Mouse (Mus musculus): ENCODE measurements at regions not wholly inside any gene's neighbourhood (a gene's known extent, or its start where the extent isn't known, plus 50 kb on each side); places are given as distances from the start of the nearest gene placed in this dataset.

DNA sequence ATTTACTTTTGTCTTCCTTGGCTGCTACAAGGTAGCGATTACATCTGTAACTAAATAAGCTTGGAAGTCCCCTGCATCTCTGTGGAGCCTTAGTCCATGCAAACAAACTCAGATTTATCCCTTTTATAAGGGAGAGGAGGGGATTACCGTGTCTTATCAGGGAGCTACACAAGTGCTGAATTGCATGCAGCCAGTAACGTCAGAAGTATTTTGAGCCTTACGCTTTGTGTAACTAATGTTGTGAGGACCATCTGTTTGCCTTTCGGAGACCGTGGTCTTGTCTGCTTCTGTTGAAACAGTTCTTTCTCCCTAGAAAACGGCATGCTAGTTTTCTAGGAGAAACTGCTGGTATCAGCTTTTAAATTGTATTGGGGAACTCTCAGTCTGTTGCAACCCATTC is 58.0 kb upstream of the Dmrta1 start:
- Histone ChIP-seq H3ac (ENCODE audit: control insufficient read depth, insufficient read length) (no peak overlapping the region), H3K79me2 (ENCODE audit: control insufficient read depth, insufficient read depth) (no peaks in the 10 kb centered on the region), H3K4me2 (ENCODE audit: low read depth) (no peak overlapping the region), H3K27me3 (ENCODE audit: control insufficient read depth, insufficient read depth, insufficient read length) (no peaks in the 10 kb centered on the region), H3K36me3 (ENCODE audit: control insufficient read depth, insufficient read depth) (no peaks in the 10 kb centered on the region), H3K4me3 (no peak overlapping the region)
- no peak for TF ChIP-seq POLR2AphosphoS2 (IDR thresholded peaks at IDR 0.05; ENCODE audit: insufficient read length, low read depth)
- TF ChIP-seq CEBPB (IDR thresholded peaks at IDR 0.05; ENCODE audit: insufficient read depth, poor library complexity, severe bottlenecking): no peak
- no peak for TF ChIP-seq TCF3 (IDR thresholded peaks at IDR 0.05; ENCODE audit: insufficient read length, low read depth)
- TF ChIP-seq REST (IDR thresholded peaks at IDR 0.05; ENCODE audit: insufficient read depth, insufficient read length): no peak
- no peak for TF ChIP-seq MAX (IDR thresholded peaks at IDR 0.05; ENCODE audit: low read depth)
- TF ChIP-seq SRF (IDR thresholded peaks at IDR 0.05; ENCODE audit: control insufficient read depth, insufficient read length, low read depth): no peak
- TF ChIP-seq MYOG (IDR thresholded peaks at IDR 0.05; ENCODE audit: control insufficient read depth in 1 of 3, insufficient read depth in 1 of 3, insufficient read length in 2 of 3, low read depth in 2 of 3): no peak
- TF ChIP-seq E2F4 (IDR thresholded peaks at IDR 0.05; ENCODE audit: insufficient read depth): no peak
- no peak for TF ChIP-seq USF1 (IDR thresholded peaks at IDR 0.05; ENCODE audit: low read depth)
- no peak for TF ChIP-seq MYOD1 (IDR thresholded peaks at IDR 0.05; ENCODE audit: control insufficient read depth in 1 of 3, insufficient read length in 2 of 3, low read depth in 2 of 3)
- TF ChIP-seq POLR2A (IDR thresholded peaks at IDR 0.05; ENCODE audit: insufficient read length, low read depth): no peak
- no peak for TF ChIP-seq TCF12 (IDR thresholded peaks at IDR 0.05; ENCODE audit: insufficient read depth, poor library complexity, severe bottlenecking)

DNA sequence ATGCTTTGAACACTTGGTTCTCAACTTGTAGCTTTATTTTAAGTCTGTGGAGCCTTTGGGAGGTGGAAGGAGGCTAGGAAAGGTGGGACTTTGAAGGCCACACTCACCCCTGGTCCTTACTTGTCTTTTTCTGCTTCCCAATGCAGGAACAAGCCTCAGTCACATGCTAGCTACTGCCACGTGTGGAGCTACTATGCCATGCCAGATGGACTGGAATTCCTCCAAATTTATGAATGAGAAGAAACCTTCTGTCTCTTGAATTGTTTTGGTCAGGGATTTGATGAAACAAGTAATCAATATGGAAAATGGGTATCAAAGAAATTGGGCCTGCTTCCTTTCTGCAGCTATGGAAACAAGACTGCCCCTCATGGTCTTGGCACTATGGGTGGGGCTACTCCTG is 74.5 kb upstream of the Dmrta1 start:
- TF ChIP-seq CEBPB (IDR thresholded peaks at IDR 0.05; ENCODE audit: insufficient read depth, poor library complexity, severe bottlenecking) (no peak), REST (IDR thresholded peaks at IDR 0.05; ENCODE audit: insufficient read depth, insufficient read length) (no peak), E2F4 (IDR thresholded peaks at IDR 0.05; ENCODE audit: insufficient read depth) (no peak), POLR2A (IDR thresholded peaks at IDR 0.05; ENCODE audit: insufficient read length, low read depth) (no peak), POLR2AphosphoS2 (IDR thresholded peaks at IDR 0.05; ENCODE audit: insufficient read length, low read depth) (no peak), MYOG (IDR thresholded peaks at IDR 0.05; ENCODE audit: control insufficient read depth in 1 of 3, insufficient read depth in 1 of 3, insufficient read length in 2 of 3, low read depth in 2 of 3) (no peak), MAX (IDR thresholded peaks at IDR 0.05; ENCODE audit: low read depth) (no peak), TCF3 (IDR thresholded peaks at IDR 0.05; ENCODE audit: insufficient read length, low read depth) (no peak), USF1 (IDR thresholded peaks at IDR 0.05; ENCODE audit: low read depth) (no peak), MYOD1 (IDR thresholded peaks at IDR 0.05; ENCODE audit: control insufficient read depth in 1 of 3, insufficient read length in 2 of 3, low read depth in 2 of 3) (no peak), TCF12 (IDR thresholded peaks at IDR 0.05; ENCODE audit: insufficient read depth, poor library complexity, severe bottlenecking) (no peak), SRF (IDR thresholded peaks at IDR 0.05; ENCODE audit: control insufficient read depth, insufficient read length, low read depth) (no peak)
- H3K4me2 ChIP-seq (ENCODE audit: low read depth): no peak overlapping the region
- no peaks in the 10 kb centered on the region for H3K79me2 ChIP-seq (ENCODE audit: control insufficient read depth, insufficient read depth)
- no peaks in the 10 kb centered on the region for H3K36me3 ChIP-seq (ENCODE audit: control insufficient read depth, insufficient read depth)
- H3ac ChIP-seq (ENCODE audit: control insufficient read depth, insufficient read length): no peak overlapping the region
- no peak overlapping the region for H3K4me3 ChIP-seq
- no peaks in the 10 kb centered on the region for H3K27me3 ChIP-seq (ENCODE audit: control insufficient read depth, insufficient read depth, insufficient read length)

DNA sequence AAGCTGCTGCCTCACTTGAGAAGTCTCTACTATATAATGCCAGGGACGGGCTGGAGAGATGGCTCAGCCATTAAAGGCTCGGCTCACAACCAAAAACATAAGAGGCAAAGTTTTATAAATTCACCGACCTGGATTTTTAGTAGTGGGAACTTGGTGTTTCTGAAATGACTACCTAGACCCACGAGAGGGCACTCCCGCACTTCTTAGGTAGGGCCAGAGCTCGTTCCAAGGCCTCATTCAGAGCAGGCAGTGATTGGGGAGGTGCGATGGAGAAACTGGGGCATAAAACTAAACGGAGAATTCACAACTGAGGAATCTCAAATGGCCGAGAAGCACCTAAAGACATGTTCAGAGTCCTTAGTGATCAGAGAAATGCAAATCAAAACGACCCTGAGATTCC is 103.7 kb upstream of the Dmrta1 start:
- Histone ChIP-seq H3K4me2 (ENCODE audit: low read depth) (no peak overlapping the region), H3K4me3 (no peak overlapping the region), H3ac (ENCODE audit: control insufficient read depth, insufficient read length) (no peak overlapping the region), H3K79me2 (ENCODE audit: control insufficient read depth, insufficient read depth) (no peaks in the 10 kb centered on the region), H3K27me3 (ENCODE audit: control insufficient read depth, insufficient read depth, insufficient read length) (no peaks in the 10 kb centered on the region), H3K36me3 (ENCODE audit: control insufficient read depth, insufficient read depth) (no peaks in the 10 kb centered on the region)
- TF ChIP-seq TCF3 (IDR thresholded peaks at IDR 0.05; ENCODE audit: insufficient read length, low read depth): no peak
- TF ChIP-seq MAX (IDR thresholded peaks at IDR 0.05; ENCODE audit: low read depth): no peak
- no peak for TF ChIP-seq POLR2AphosphoS2 (IDR thresholded peaks at IDR 0.05; ENCODE audit: insufficient read length, low read depth)
- TF ChIP-seq MYOD1 (IDR thresholded peaks at IDR 0.05; ENCODE audit: control insufficient read depth in 1 of 3, insufficient read length in 2 of 3, low read depth in 2 of 3): no peak
- no peak for TF ChIP-seq USF1 (IDR thresholded peaks at IDR 0.05; ENCODE audit: low read depth)
- no peak for TF ChIP-seq POLR2A (IDR thresholded peaks at IDR 0.05; ENCODE audit: insufficient read length, low read depth)

DNA sequence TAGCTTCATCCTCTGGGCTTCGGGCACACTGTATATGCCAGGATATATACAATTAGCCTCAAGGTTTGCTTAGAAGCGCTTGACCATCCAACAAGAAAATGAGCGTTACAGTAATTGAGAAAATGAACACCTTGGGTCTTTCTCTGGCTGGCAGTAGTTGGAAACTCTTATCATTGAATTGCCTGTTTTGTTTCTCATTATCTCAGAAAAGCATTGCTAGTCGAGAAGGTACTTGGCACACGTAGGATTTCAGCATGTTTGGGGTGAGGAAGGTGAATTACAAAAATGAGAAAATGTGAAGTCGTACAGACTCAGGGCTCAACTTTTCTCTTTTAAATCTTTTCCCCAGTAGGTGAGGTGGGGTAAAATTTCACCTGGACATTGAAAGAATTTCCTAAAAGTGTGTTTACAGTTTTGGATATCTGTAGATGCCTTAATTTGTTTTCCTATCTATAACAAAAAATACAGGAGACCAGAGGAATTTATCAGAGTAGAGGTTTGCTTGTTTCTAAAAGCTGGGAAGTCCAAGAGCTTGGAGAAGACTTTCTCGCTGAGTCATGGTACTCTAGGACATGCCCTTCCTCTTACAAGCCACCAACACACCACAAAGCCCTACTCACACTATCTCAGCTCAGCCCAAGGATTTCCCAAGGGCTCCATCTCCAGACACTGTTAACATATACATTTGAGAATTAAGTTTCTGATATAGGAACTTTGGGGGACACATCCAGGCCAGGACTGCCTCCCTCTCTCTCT is 124.3 kb upstream of the Dmrta1 start:
- no peaks in the 10 kb centered on the region for H3K79me2 ChIP-seq (ENCODE audit: control insufficient read depth, insufficient read depth)
- TF ChIP-seq TCF3 (IDR thresholded peaks at IDR 0.05; ENCODE audit: insufficient read length, low read depth) (no peak), MAX (IDR thresholded peaks at IDR 0.05; ENCODE audit: low read depth) (no peak), SRF (IDR thresholded peaks at IDR 0.05; ENCODE audit: control insufficient read depth, insufficient read length, low read depth) (no peak), POLR2AphosphoS2 (IDR thresholded peaks at IDR 0.05; ENCODE audit: insufficient read length, low read depth) (no peak), CEBPB (IDR thresholded peaks at IDR 0.05; ENCODE audit: insufficient read depth, poor library complexity, severe bottlenecking) (no peak), E2F4 (IDR thresholded peaks at IDR 0.05; ENCODE audit: insufficient read depth) (no peak), REST (IDR thresholded peaks at IDR 0.05; ENCODE audit: insufficient read depth, insufficient read length) (no peak), MYOD1 (IDR thresholded peaks at IDR 0.05; ENCODE audit: control insufficient read depth in 1 of 3, insufficient read length in 2 of 3, low read depth in 2 of 3) (no peak), MYOG (IDR thresholded peaks at IDR 0.05; ENCODE audit: control insufficient read depth in 1 of 3, insufficient read depth in 1 of 3, insufficient read length in 2 of 3, low read depth in 2 of 3) (no peak), USF1 (IDR thresholded peaks at IDR 0.05; ENCODE audit: low read depth) (no peak), TCF12 (IDR thresholded peaks at IDR 0.05; ENCODE audit: insufficient read depth, poor library complexity, severe bottlenecking) (no peak), POLR2A (IDR thresholded peaks at IDR 0.05; ENCODE audit: insufficient read length, low read depth) (no peak)
- H3K36me3 ChIP-seq (ENCODE audit: control insufficient read depth, insufficient read depth): no peaks in the 10 kb centered on the region
- no peak overlapping the region for H3K4me2 ChIP-seq (ENCODE audit: low read depth)
- no peak overlapping the region for H3ac ChIP-seq (ENCODE audit: control insufficient read depth, insufficient read length)
- no peak overlapping the region for H3K4me3 ChIP-seq
- H3K27me3 ChIP-seq (ENCODE audit: control insufficient read depth, insufficient read depth, insufficient read length): no peaks in the 10 kb centered on the region

All from myocyte (in vitro differentiated cells).